Mouse (Mus musculus) CD4-positive, CD25-positive, alpha-beta regulatory T cell (primary cell): ENCODE data around the gene Vmn2r12. TPM values are rescaled to one million over a fixed set of nuclear protein-coding genes. Genes with fewer than 3 reads are reported as not detected.

Source experiments
- polyA plus RNA-seq: library from polyadenylated mRNA; unstranded; fragments of 100-300 nt; shearing (Covaris generic); gene quantifications from one replicate; pipeline ENCODE4 v1.2.1, GENCODE M21; 2017

Vmn2r12 gene
- not detected for polyA plus RNA-seq

DNA sequence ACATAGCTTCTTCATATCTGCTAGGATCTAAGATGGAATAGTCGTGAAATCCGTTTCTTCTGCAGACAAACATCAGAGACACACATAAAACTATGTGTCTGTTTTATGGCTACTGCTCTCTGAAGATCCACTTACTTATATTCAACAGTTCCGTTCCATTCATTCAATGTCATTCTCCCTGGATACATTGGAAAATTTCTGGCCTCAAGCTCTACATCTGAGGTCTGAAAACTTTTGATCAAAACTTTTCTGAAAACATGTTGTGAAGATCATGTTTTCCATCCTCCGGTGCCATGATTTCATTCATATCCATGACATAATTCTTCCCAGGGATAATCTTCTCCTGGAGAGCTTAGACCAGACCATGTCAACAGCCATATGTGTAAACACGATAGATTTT, at the start of gene Vmn2r12:
Gene Vmn2r12, minus strand, starts transcription at position 101 of the 400 bp plus-strand sequence.

DNA sequence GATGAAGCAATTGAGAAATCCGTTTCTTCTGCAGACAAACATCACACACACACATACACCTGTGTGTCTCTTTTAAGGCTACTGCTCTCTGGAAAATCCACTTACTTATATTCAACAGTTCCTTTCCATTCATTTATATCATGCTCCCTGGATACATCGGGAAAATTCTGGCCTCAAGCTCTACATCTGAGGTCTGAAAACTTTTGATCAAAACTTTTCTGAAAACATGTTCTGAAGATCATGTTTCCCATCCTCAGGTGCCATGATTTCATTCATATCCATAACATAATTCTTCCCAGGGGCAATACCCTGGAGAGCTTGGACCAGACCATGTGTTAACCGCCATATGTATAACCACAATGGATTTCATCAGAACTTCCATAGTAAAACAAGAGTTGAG, 38.3 kb downstream of the Vmn2r12 start, which contains the start of gene Vmn2r11:
Gene Vmn2r11, minus strand, starts transcription at position 101 of the 400 bp plus-strand sequence.

Other genes starting within 250 kb of the Vmn2r12 start
- gene Vmn2r9, start 245.3 kb downstream of the Vmn2r12 start, polyA plus RNA-seq = not detected
- gene Vmn2r10, start 91.4 kb downstream of the Vmn2r12 start, polyA plus RNA-seq = not detected
- gene Vmn2r11, start 38.4 kb downstream of the Vmn2r12 start, polyA plus RNA-seq = 0.24 TPM
- not detected for gene Vmn2r13, start 94.2 kb upstream of the Vmn2r12 start, polyA plus RNA-seq
- not detected for gene Vmn2r14, start 126.8 kb upstream of the Vmn2r12 start, polyA plus RNA-seq
- gene Vmn2r15, start 199.7 kb upstream of the Vmn2r12 start, polyA plus RNA-seq = not detected
- not detected for gene Vmn2r16, start 232.2 kb upstream of the Vmn2r12 start, polyA plus RNA-seq